Mouse (Mus musculus) pancreas, adult 10 weeks (tissue): ENCODE results near the gene Slc16a8. TPM values are rescaled to one million over a fixed set of nuclear protein-coding genes. Genes with fewer than 3 reads are reported as not detected.

Experiments used
- polyA plus RNA-seq: library from polyadenylated mRNA; stranded (reverse); fragments of 350-450 nt; fragmentation: Illumina TruSeq; extraction: RNeasy Lipid Tissue Mini Kit (QIAGEN cat#74804); gene quantifications from one replicate; pipeline ENCODE4 v1.2.3, GENCODE M21; 2015; ENCODE audit warnings: low read depth, low replicate concordance; ENCODE audit not compliant: insufficient read depth

Slc16a8 gene
- not detected for polyA plus RNA-seq

GRCm38 (mm10) chr15:79254661-79255060, at the start of gene Slc16a8:
Gene Slc16a8, minus strand, starts transcription at chr15:79254761.

DNA sequence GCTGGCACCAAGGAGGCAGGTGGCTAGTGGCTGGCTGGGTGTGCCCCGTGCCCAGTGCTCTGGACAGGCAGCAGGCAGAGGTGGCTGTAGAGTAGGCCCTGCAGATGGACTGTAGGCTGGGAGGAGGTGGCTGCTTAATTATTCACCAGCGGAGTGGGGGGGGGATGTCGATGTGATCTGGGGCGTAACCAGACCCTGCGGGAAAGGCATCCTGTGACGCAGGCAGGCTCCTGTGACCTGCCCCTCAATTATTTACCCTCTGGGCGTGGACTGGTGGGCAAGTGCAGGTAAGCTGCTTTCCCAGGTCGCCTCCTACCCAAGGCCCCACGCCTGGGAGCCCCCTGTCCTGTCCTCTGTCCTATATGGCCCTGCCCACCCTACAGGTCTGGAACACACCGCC, 30.8 kb upstream of the Slc16a8 start, which contains the start of gene Baiap2l2:
Gene Baiap2l2, minus strand, starts transcription at position 139 of the 400 bp plus-strand sequence.

DNA sequence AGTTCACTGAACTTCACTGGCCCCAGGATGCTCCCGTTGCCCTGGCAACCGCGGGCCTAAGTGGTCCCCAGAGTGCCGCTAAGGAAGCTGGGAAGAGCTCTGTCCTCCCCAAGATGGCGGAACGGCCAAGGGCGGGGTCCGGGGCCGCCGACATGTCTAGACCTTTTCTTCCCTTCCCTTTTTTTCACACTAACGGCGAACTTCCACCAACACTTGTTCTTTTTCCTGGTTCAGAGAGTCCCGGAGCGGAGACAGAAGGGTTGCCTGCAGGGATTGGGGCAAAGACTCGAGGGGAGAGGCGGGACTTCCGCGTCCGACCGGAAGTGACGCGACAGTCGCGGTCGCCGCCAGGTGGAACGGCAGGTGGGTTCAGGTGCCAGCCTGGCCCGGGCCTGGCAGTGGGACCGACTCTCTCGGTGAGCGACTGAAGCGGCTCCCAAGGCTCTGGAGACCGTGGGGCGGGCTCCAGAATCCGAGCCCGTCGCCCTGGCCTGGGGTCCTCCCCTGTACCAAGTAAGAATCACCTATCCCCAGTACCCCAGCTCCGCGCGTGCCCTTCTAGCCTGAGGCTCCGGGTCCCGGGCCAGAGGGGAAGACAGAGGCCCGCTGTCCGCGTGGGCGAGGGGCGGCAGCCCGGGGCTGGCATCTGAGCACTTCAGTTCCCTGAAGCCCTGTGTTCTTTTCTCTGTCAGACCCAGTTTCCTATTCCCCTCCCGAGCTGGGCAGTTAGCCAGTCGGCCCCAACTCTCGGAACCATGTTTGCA, 25.3 kb downstream of the Slc16a8 start, which contains the start of the genes Pick1 and Gm49486:
Gene Pick1, plus strand, starts transcription at position 116 of the 764 bp plus-strand sequence.
Gene Gm49486, plus strand, starts transcription at position 334 of the 764 bp plus-strand sequence.

Other genes with a start within 250 kb of the Slc16a8 start
- 47.5 TPM for gene H1f0, start 226.3 kb downstream of the Slc16a8 start, polyA plus RNA-seq
- gene Galr3, start 212.9 kb downstream of the Slc16a8 start, polyA plus RNA-seq, result 1.4 TPM
- gene Ankrd54, start 191.9 kb downstream of the Slc16a8 start, polyA plus RNA-seq, result 9.9 TPM
- gene Eif3l, start 179.6 kb downstream of the Slc16a8 start, polyA plus RNA-seq, result 26.9 TPM
- gene Micall1, start 145.9 kb downstream of the Slc16a8 start, polyA plus RNA-seq, result 10.6 TPM
- 30.2 TPM for gene Polr2f, start 113.8 kb downstream of the Slc16a8 start, polyA plus RNA-seq
- 5.4 TPM for gene 1700088E04Rik, start 113.5 kb downstream of the Slc16a8 start, polyA plus RNA-seq
- gene Sox10, start 89.5 kb downstream of the Slc16a8 start, polyA plus RNA-seq, result 1.2 TPM
- 31.6 TPM for gene Pick1, start 25.6 kb downstream of the Slc16a8 start, polyA plus RNA-seq
- 1.4 TPM for gene Gm49486, start 25.4 kb downstream of the Slc16a8 start, polyA plus RNA-seq
- gene Baiap2l2, start 30.8 kb upstream of the Slc16a8 start, polyA plus RNA-seq, result 0.39 TPM
- gene Pla2g6, start 73.6 kb upstream of the Slc16a8 start, polyA plus RNA-seq, result 4.8 TPM
- gene Maff, start 91.9 kb upstream of the Slc16a8 start, polyA plus RNA-seq, result 1.6 TPM
- gene Tmem184b, start 148.8 kb upstream of the Slc16a8 start, polyA plus RNA-seq, result 15.5 TPM
- 10.2 TPM for gene Csnk1e, start 200.8 kb upstream of the Slc16a8 start, polyA plus RNA-seq